Comparison of ENCODE assay signal across 8 mouse cellular contexts in genomic region chr13:16017338-16017737, GRCm38 (mm10). TPM values are rescaled to one million over a fixed set of nuclear protein-coding genes. Genes with fewer than 3 reads are reported as not detected.
DNase-seq lines count a peak whose midpoint lies in the region; ATAC-seq lines count a peak whose summit lies in the region.

No protein-coding gene starts in this region.

- peaks cover 15% of the 10 kb centered on the region; the same call in 1 of the 2 replicates for H3K4me1 ChIP-seq in heart, embryonic 10.5 days
- H3K4me1 ChIP-seq in hindbrain, embryonic 11.5 days (replicated peaks; ENCODE audit: control insufficient read depth, insufficient read depth, low read length), result peaks cover 4% of the 10 kb centered on the region
- H3K4me1 ChIP-seq in midbrain, embryonic 13.5 days (replicated peaks), result peaks cover 16% of the 10 kb centered on the region

- ATAC-seq in hindbrain, embryonic 11.5 days (ENCODE audit: low FRiP score), result no peak
- 0 out of 2 replicates have a peak, but pooled peaks have one; percentile 22 for ATAC-seq in midbrain, embryonic 13.5 days

- WGBS in heart, embryonic 10.5 days, result under 1% methylated on average over 20 of the region's 20 CpGs
- WGBS in hindbrain, embryonic 11.5 days, result under 1% methylated on average over 20 of the region's 20 CpGs
- 2% methylated on average over 20 of the region's 20 CpGs for WGBS in midbrain, embryonic 13.5 days

- peaks cover 44% of the 10 kb centered on the region for H3K27me3 ChIP-seq in heart, embryonic 10.5 days (ENCODE audit: insufficient read depth, poor library complexity, severe bottlenecking)
- H3K27me3 ChIP-seq in hindbrain, embryonic 11.5 days (ENCODE audit: control insufficient read depth, insufficient read depth, low read length), result peaks cover 8% of the 10 kb centered on the region
- H3K27me3 ChIP-seq in midbrain, embryonic 13.5 days, result peaks cover 45% of the 10 kb centered on the region

- peak overlapping the region; percentile 58 for H3K4me2 ChIP-seq in hindbrain, embryonic 11.5 days (replicated peaks; ENCODE audit: low read depth, low read length)
- peak overlapping the region; percentile 69 for H3K4me2 ChIP-seq in midbrain, embryonic 13.5 days (replicated peaks)

- H3K9me3 ChIP-seq in heart, embryonic 10.5 days, result no peaks in the 10 kb centered on the region
- H3K9me3 ChIP-seq in hindbrain, embryonic 11.5 days (ENCODE audit: control insufficient read depth, low read length), result no peaks in the 10 kb centered on the region
- H3K9me3 ChIP-seq in midbrain, embryonic 13.5 days, result no peaks in the 10 kb centered on the region

- intact Hi-C loops in heart, postnatal 25 days (cut with DNase I), result loop anchor here (10.0 kb wide), 1 partner anchor 807 kb away; no protein-coding TSS in a partner anchor

- peak overlapping the region; percentile 40 for H3K9ac ChIP-seq in hindbrain, embryonic 11.5 days (ENCODE audit: low read depth, low read length)
- peak overlapping the region; percentile 56 for H3K9ac ChIP-seq in midbrain, embryonic 13.5 days (replicated peaks)

- peak overlapping the region; percentile 69 for H3K27ac ChIP-seq in heart, embryonic 10.5 days
- no peak overlapping the region for H3K27ac ChIP-seq in hindbrain, embryonic 11.5 days (ENCODE audit: low read depth, low read length)
- no peak overlapping the region for H3K27ac ChIP-seq in midbrain, embryonic 13.5 days

- H3K4me3 ChIP-seq in heart, embryonic 10.5 days, result peak overlapping the region; percentile 62
- peak overlapping the region; percentile 30 for H3K4me3 ChIP-seq in hindbrain, embryonic 11.5 days (ENCODE audit: low read depth, low read length)
- H3K4me3 ChIP-seq in midbrain, embryonic 13.5 days (replicated peaks), result peak overlapping the region; percentile 39

- H3K36me3 ChIP-seq in heart, embryonic 10.5 days, result no peaks in the 10 kb centered on the region
- no peaks in the 10 kb centered on the region for H3K36me3 ChIP-seq in hindbrain, embryonic 11.5 days (ENCODE audit: control insufficient read depth, insufficient read depth, low read length)
- H3K36me3 ChIP-seq in midbrain, embryonic 13.5 days, result no peaks in the 10 kb centered on the region

- DNase-seq in heart, embryonic 10.5 days (ENCODE audit: low spot score), result peak; percentile 74
- DNase-seq in heart, postnatal 25 days (ENCODE audit: low spot score), result no peak
- DNase-seq in ZHBTc4 (ENCODE audit: low read depth, low spot score), result peak; percentile 6
- peak; percentile 41 for DNase-seq in hindbrain, embryonic 11.5 days (ENCODE audit: low spot score)
- no peak for DNase-seq in cerebellum, adult 11-12 months
- no peak for DNase-seq in thymus, postnatal 36 days
- no peak for DNase-seq in cerebellum, adult 8-10 months

RNA-seq across cellular contexts. Expression of gene Inhba, which starts 5.7 kb away (rescaled TPM):
- 4.1 and 5.5 TPM in 2 replicates for polyA plus RNA-seq in heart, embryonic 10.5 days (2016; fragmentation: Nextera tagmentation; extraction: Ambion mirVana)
- 1 to 10 TPM; 3.1 to 3.8 TPM for total RNA-seq in heart, postnatal 25 days (2021)
- polyA plus RNA-seq in hindbrain, embryonic 11.5 days (2014; fragmentation: Nextera tagmentation; extraction: Ambion mirVana), result 0.78 and 0.99 TPM in 2 replicates
- 0.17 and 0.23 TPM in 2 replicates for polyA plus RNA-seq in midbrain, embryonic 13.5 days (2015; fragmentation: Nextera tagmentation; extraction: Ambion mirVana)

Comparison
In these comparisons a context has a peak if more than half of its experiments do, and no peak if none do; other contexts are left out.
1. DNase-seq: peak in heart, embryonic 10.5 days (single experiment), ZHBTc4 (single experiment) and hindbrain, embryonic 11.5 days (single experiment); none in heart, postnatal 25 days (single experiment), cerebellum, adult 11-12 months (single experiment), thymus, postnatal 36 days (0 of 2) and cerebellum, adult 8-10 months (single experiment).
2. Peak in every context shown above with its lines, with median percentiles within 50 percentile points of each other: H3K4me3 ChIP-seq.